Mouse (Mus musculus) liver, embryonic 14.5 days (tissue): ENCODE data around the gene Ccdc84.

Experiments
- CTCF ChIP-seq: IDR thresholded peaks from 2 replicates; pipeline ENCODE4 v1.5.1; 2016; ENCODE audit warnings: antibody characterized with exemption, low read depth, control low read depth
- EP300 ChIP-seq: IDR thresholded peaks from 2 replicates; pipeline ENCODE4 v1.6.1; 2016; ENCODE audit warnings: antibody characterized with exemption, low read depth

- TF ChIP-seq CTCF (no peak), EP300 (no peak)
Observed at GRCm38 (mm10) chr9:44407752-44408097, 10.6 kb downstream of the Ccdc84 start.
